Mouse (Mus musculus): ENCODE data around the gene Kmt2e.
"Not testable (repeated sequence)": the region's sequence is repeated elsewhere in the genome, so short reads cannot be mapped to it uniquely, and the experiment has no call there.

Gene Kmt2e

GRCm38 (mm10) chr5:23501582-23502316 is 67.5 kb downstream of the Kmt2e start:
- DNase-seq (ENCODE audit: low read depth), result no peak

GRCm38 (mm10) chr5:23502317-23502937 is 68.2 kb downstream of the Kmt2e start:
- DNase-seq (ENCODE audit: low read depth), result no peak

DNA sequence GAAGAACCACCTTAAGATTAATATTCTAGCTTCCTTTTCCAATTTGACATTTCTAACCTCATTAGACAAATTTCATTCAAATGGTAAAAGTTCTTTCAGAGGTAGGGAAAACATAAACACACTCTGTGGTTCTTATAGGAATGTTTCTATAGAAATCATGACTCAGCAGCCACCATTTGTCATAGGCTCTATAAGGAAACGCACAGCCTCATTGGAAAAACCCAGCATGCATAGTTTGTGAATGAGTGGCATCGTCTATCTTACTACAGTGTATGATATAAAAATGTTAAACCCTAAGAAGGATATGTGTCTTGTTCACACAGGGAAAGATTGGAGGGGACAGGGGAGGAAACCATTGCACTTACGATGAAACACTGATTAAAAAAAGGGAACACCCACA is 71.3 kb downstream of the Kmt2e start:
- DNase-seq (ENCODE audit: low read depth), result no peak

GRCm38 (mm10) chr5:23507210-23507609 is 73.0 kb downstream of the Kmt2e start:
- DNase-seq (ENCODE audit: low read depth), result no peak

GRCm38 (mm10) chr5:23508630-23509029 is 74.4 kb downstream of the Kmt2e start:
- no peak for DNase-seq (ENCODE audit: low read depth)

GRCm38 (mm10) chr5:23511456-23511855 is 77.2 kb downstream of the Kmt2e start:
- no peak for DNase-seq (ENCODE audit: low read depth)

DNA sequence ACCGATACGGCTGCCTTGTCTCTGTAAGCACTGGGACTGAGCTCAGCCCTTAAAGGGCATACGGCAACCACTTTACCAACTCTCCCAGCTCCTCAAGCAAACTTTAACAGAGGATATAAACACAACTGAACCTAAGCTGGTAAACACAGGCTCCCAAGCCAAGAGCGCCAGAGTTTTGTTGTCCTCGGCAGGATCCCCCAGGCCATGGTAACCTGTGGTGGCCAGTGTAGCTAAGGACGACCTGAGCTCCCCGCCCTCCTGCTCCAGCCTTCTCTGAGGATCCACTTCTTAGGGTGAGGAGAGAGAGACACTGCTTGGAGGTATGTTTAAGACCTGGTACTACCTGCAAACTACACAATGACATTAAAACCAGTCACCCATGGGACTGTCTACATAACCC is 78.3 kb downstream of the Kmt2e start:
- no peak for DNase-seq (ENCODE audit: low read depth)

DNA sequence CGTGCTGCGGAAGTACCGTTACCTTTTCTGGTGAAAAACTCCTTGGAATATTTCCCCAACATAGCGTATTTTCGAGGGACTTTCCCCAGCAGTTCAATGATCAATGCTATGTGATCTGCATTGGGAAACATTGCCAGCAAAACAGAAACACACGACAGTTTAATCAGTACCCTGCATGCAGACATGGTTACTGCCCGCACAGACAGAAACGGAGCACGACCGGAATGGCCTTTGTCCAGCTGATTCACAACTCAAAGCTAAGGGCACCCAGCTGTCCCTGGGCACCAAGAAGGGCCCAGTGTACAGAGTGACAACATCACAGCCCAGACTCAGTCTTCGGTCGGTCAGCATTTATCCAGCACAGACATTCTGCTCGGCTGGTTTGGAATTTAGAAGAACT is 79.2 kb downstream of the Kmt2e start:
- DNase-seq (ENCODE audit: low read depth), result no peak

- DNase-seq (ENCODE audit: low read depth), result no peak
These were observed 80.8 kb downstream of the Kmt2e start for GRCm38 (mm10) chr5:23515038-23515437.

- DNase-seq (ENCODE audit: low read depth), result no peak
These were observed 82.7 kb downstream of the Kmt2e start for GRCm38 (mm10) chr5:23516962-23517361.

- DNase-seq (ENCODE audit: low read depth), result no peak
These were observed 83.6 kb downstream of the Kmt2e start for GRCm38 (mm10) chr5:23517839-23518238.

- no peak for DNase-seq (ENCODE audit: low read depth)
These were observed 84.4 kb downstream of the Kmt2e start for GRCm38 (mm10) chr5:23518673-23519072.

DNA sequence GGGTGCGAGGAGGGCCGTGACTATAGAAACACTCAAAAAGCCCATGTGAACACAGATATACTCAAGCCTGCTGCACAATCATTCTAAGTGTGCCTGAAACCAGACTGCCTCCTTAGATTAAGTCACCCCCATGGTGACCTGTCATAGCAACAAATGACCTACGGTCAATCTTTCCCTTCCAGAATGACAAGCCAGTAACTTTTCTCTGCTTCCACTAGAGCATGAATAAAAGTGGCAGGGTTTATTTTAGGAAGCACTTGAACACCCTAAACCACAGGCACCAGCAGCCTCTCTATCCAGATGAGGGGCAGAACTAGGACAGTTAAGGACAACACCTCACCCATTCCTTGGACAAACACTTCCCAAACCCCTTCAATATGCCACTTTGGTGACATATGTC is 85.4 kb downstream of the Kmt2e start:
- no peak for DNase-seq (ENCODE audit: low read depth)

- DNase-seq (ENCODE audit: low read depth), result no peak
These were observed 87.4 kb downstream of the Kmt2e start for GRCm38 (mm10) chr5:23521645-23522044.

GRCm38 (mm10) chr5:23523936-23524335 is 89.7 kb downstream of the Kmt2e start:
- no peak for DNase-seq (ENCODE audit: low read depth)

- DNase-seq (ENCODE audit: low read depth), result peak; percentile 44
These were observed 90.4 kb downstream of the Kmt2e start for GRCm38 (mm10) chr5:23524621-23525020.

DNA sequence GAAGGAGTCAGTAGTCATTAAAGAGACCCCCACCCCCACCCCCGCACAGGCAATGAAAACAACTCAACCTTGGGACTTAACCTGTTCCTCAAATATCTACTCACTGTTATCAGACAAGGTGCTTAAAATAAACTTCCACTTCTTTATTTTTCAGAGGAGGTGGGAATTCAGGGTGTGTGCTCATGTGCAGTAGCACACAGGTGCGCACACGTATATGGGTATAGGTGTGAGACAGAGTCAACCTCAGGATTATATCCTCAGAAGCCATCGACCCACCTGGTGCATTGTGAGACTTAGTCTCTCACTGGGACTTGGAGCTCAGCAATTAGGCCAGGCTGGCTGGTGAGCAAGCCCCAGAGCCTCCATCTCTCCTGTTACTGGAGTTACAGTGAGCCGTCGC is 96.9 kb downstream of the Kmt2e start:
- DNase-seq (ENCODE audit: low read depth), result no peak

- no peak for DNase-seq (ENCODE audit: low read depth)
These were observed 97.4 kb downstream of the Kmt2e start for GRCm38 (mm10) chr5:23531541-23532096.

DNA sequence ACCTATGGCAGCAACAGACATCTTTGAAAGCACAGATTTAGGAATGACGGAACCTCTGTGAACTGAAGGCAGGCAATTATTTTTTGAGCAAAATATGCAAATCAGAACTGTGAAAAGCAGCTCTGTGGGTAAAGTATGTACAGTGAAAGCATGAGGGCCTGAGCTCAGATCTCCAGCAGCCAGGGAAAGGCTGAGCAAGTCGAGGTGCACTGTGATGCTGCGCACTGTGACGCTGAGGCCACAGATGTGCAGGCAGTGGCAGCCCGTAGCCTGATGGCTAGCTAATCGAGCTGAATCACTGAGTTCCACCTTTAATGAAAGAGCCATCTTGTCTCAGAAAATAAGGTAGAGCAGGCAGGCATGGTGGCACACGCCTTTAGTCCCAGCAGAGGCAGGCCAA is 101.5 kb downstream of the Kmt2e start:
- no peak for DNase-seq (ENCODE audit: low read depth)

DNA sequence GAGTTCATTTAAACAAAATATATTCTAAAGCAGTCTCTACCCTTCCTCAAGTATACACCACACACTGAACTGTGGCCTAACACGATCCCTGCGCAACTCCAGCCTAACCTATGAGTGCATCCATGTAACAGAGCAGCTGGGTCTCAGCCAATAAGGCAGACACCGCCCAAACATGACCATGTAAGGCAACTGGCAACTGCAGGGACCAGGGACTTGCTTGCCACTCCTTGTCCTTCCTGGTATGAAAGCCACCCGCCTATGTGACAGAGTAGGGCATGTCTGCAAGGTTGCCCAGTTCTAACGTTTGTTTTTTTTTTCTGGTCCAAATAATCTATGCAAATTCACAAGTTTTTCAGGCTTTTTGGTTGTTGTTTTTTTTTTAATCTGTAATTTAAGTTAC is 117.4 kb downstream of the Kmt2e start:
- no peak for DNase-seq (ENCODE audit: low read depth)

GRCm38 (mm10) chr5:23553338-23553737 is 119.1 kb downstream of the Kmt2e start:
- not testable (repeated sequence) for DNase-seq (ENCODE audit: low read depth)
